Mouse (Mus musculus) forebrain, postnatal 0 days (tissue): ENCODE results near the gene Ndufs1. TPM values are rescaled to one million over a fixed set of nuclear protein-coding genes. Genes with fewer than 3 reads are reported as not detected.

Source experiments
- ATAC-seq: fragments of 200-750 bp; cut with Nextera tagmentation; 2 replicates; pipeline ENCODE4 v1.8.0; 2017; ENCODE audit warnings: mild to moderate bottlenecking, moderate library complexity
- DNase-seq: peaks from one replicate; pipeline ENCODE4 v3.0.0-alpha.2; 2015
- H3K27ac ChIP-seq: fragments of 300-500 bp; sonication (generic); 2 replicates; pipeline ENCODE4 v1.5.1; 2014; ENCODE audit warnings: low read depth, mild to moderate bottlenecking, antibody characterized with exemption, low read length, moderate library complexity, mixed read lengths
- H3K27me3 ChIP-seq: fragments of 300-500 bp; sonication (generic); 2 replicates; pipeline ENCODE4 v1.6.1; 2014; ENCODE audit warnings: mild to moderate bottlenecking, low read length, mixed read lengths; ENCODE audit not compliant: insufficient read depth
- H3K36me3 ChIP-seq: fragments of 300-500 bp; sonication (generic); 2 replicates; pipeline ENCODE4 v1.6.1; 2014; ENCODE audit warnings: mild to moderate bottlenecking, moderate library complexity; ENCODE audit not compliant: insufficient read depth
- H3K4me1 ChIP-seq: fragments of 300-500 bp; sonication (generic); 2 replicates; pipeline ENCODE4 v1.6.1; 2014; ENCODE audit warnings: antibody characterized with exemption; ENCODE audit not compliant: insufficient read depth
- H3K4me2 ChIP-seq: fragments of 300-500 bp; sonication (generic); 2 replicates; pipeline ENCODE4 v1.6.1; 2014; ENCODE audit warnings: low read depth, mild to moderate bottlenecking, moderate library complexity
- H3K4me3 ChIP-seq: fragments of 300-500 bp; sonication (generic); 2 replicates; pipeline ENCODE4 v1.5.1; 2014; ENCODE audit warnings: low read depth, low read length, mixed read lengths
- H3K9ac ChIP-seq: fragments of 300-500 bp; sonication (generic); 2 replicates; pipeline ENCODE4 v1.6.1; 2014; ENCODE audit warnings: mild to moderate bottlenecking
- H3K9me3 ChIP-seq: fragments of 300-500 bp; sonication (generic); 2 replicates; pipeline ENCODE4 v1.6.1; 2016; ENCODE audit warnings: low read length
- CTCF ChIP-seq: sonication (generic); IDR thresholded peaks from 2 replicates; pipeline ENCODE4 v1.5.1; 2016; ENCODE audit warnings: antibody characterized with exemption, control low read depth, low read depth
- WGBS: fragments of 180-500 bp; shearing (Covaris S2); extraction: QIAGEN DNeasy Blood & Tissue Kit; methylation state at CpG from one replicate; pipeline ENCODE4 v1.1.7; 2014; 5-methylcytosine and 5-hydroxymethylcytosine counted together
- microRNA-seq, 2 experiments: library from miRNA; unstranded; fragments of <30 nt; microRNA quantifications; one replicate each; pipeline ENCODE4; 2016
- polyA plus RNA-seq: library from polyadenylated mRNA; unstranded; fragments of >200 nt; fragmentation: Nextera tagmentation; extraction: Ambion mirVana; gene quantifications from 2 replicates; pipeline ENCODE4 v1.2.1, GENCODE M21; 2015
- total RNA-seq: library from RNA; depleted of rRNA; stranded (reverse); fragments of >200 nt; gene quantifications from 2 replicates; pipeline ENCODE4 v1.2.3, GENCODE M21; 2014; rRNA removed

Ndufs1 gene
- total and polyA plus RNA-seq, 2 experiments from 2014 or later = 110 to 122 TPM

- H3K9ac ChIP-seq = no peak overlapping the region
- 76% methylated on average over 5 of the region's 5 CpGs for WGBS
- no peaks in the 10 kb centered on the region for H3K4me1 ChIP-seq
- ATAC-seq (no peak), DNase-seq (no peak)
- H3K36me3 ChIP-seq = peaks cover 49% of the 10 kb centered on the region
- H3K27ac ChIP-seq = no peak overlapping the region
- H3K4me2 ChIP-seq = no peak overlapping the region
- no peak overlapping the region for H3K4me3 ChIP-seq
- H3K27me3 ChIP-seq = no peaks in the 10 kb centered on the region
- no peak for TF ChIP-seq CTCF
- no peaks in the 10 kb centered on the region for H3K9me3 ChIP-seq
Observed at GRCm38 (mm10) chr1:63096071-63096470, 80.6 kb downstream of the Ndufs1 start.

Small RNA genes lying within 50 kb of the gene (microRNA-seq; reads per million reads assigned to microRNA genes)
- gene Gm24557 (0 reads per million in 2 experiments), gene Gm27512 (0 reads per million in 2 experiments)

Other genes with a start within 250 kb of the Ndufs1 start
- 9.1 and 11.9 TPM in 2 replicates for gene Ino80d, start 62.2 kb downstream of the Ndufs1 start, total RNA-seq
- 2.5 and 5.7 TPM in 2 replicates for gene Ino80d, start 62.2 kb downstream of the Ndufs1 start, polyA plus RNA-seq
- 769 and 814 TPM in 2 replicates for gene Eef1b2, start within 50 bp of the Ndufs1 start, total RNA-seq
- 477 and 542 TPM in 2 replicates for gene Eef1b2, start within 50 bp of the Ndufs1 start, polyA plus RNA-seq
- 0.62 and 0.95 TPM in 2 replicates for gene Gpr1, start 37.7 kb upstream of the Ndufs1 start, total RNA-seq
- 0.45 and 0.47 TPM in 2 replicates for gene Gpr1, start 37.7 kb upstream of the Ndufs1 start, polyA plus RNA-seq
- 18.4 and 30.3 TPM in 2 replicates for gene Zdbf2, start 96.4 kb upstream of the Ndufs1 start, total RNA-seq
- 7.4 and 23.9 TPM in 2 replicates for gene Zdbf2, start 96.4 kb upstream of the Ndufs1 start, polyA plus RNA-seq